Mouse (Mus musculus): Measurements from ENCODE around the gene Tns1.

Gene Tns1

DNA sequence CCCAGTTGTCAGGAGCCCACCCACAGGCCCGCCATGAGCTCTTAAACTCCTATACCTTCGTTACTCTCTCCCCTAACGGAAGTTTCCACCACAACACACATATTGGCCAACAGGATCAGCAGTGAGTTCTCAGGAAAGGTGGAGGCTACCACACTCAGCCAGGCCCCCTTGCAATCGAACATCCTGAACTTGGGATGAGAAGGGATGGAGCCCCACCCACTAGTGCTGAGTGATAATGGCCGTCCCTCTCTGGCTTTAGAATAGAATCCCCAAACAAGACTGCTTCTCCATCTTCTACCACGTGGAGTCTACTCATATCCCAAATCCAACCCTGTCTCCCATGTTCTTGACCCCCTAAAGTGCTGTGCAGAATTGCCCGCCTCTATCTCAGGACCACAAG, 131.0 kb downstream of the Tns1 start:
- DNase-seq (ENCODE audit: low read depth, low spot score), result no peak

DNA sequence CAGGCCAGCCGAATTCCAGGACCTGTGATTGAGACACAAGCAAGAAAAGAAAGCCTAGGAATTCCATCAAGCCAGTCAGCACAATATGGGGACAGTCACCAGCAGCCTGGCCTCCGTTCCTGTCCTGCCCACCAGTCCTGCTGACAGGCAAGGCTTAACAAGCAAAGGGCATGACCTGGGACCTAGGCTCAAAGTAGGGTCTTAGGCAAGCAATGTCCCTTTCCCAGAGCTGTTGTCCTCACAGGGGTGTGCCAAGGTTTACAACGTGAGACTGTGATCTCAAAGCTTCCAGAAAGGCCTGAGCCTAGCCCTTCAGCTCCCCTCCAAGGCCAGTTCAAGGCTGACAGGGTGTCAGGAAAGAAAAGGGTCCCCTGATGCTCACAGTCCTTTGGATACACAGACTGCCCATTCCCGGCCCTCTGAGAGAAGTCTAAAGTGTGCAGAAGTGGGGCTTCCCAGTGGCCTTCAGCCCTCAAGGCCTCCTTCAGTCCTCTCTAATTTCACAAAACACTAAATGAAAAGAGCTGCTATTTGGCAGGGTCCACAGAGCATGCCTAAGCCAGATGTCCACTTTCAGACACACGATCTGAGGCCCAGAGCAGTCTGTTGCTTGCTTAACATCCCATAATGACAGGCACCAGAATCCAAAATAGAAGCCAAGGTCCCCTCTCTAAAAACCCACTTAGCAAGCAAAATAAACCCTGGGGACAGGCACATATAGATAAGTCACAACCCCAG, 131.9 kb downstream of the Tns1 start:
- DNase-seq (ENCODE audit: low read depth, low spot score), result no peak

- no peak for DNase-seq (ENCODE audit: low read depth, low spot score)
Observed at GRCm38 (mm10) chr1:73991226-73991625, 133.0 kb downstream of the Tns1 start.

- DNase-seq (ENCODE audit: low read depth, low spot score), result no peak
Observed at GRCm38 (mm10) chr1:73990024-73990423, 134.2 kb downstream of the Tns1 start.

GRCm38 (mm10) chr1:73987705-73988201, 136.5 kb downstream of the Tns1 start:
- no peak for DNase-seq (ENCODE audit: low read depth, low spot score)

GRCm38 (mm10) chr1:73986268-73987045, 137.8 kb downstream of the Tns1 start:
- DNase-seq (ENCODE audit: low read depth, low spot score), result peak; percentile 86

DNA sequence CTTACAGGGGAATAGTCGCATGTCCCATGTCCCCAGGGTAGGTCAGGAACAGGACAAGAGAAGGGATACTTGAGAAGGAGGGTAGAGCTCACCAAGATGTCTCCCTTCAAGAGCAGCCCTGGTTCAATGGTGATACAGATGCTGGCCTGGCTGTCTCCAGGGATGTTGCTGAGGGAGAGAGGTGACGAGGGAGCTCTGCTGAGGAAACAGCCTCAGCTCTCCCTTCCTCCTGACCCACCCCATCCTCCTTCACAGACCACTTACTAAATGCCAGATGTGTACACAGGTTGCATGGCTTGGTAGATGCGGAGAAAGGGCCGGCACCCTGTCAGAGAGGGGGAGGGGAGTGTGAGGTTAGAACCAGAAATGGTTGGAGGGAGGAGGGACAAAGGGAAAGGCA, 138.6 kb downstream of the Tns1 start:
- DNase-seq (ENCODE audit: low read depth, low spot score), result no peak

DNA sequence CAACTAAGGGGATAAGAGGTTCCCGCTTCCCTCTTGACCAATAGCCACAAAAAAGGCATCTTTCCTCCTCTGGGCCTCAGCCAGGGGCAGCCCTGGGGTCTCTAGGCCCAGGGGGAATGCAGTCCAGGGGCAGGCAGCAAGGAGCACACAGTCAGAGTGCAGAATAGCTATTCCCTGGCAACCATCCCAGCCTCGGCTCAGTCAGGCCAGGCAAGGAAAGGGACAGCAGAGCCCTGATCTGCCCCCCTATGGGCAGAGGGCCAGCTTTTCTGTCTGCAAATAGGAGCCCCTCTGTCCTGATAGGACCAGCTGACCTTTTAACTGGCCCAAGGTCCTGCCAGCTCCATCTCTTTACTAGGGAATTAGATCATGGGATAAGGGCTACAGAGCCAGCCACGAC, 145.0 kb downstream of the Tns1 start:
- no peak for DNase-seq (ENCODE audit: low read depth, low spot score)

- no peak for DNase-seq (ENCODE audit: low read depth, low spot score)
Observed at GRCm38 (mm10) chr1:73978576-73978975, 145.7 kb downstream of the Tns1 start.

- DNase-seq (ENCODE audit: low read depth, low spot score), result no peak
Observed at GRCm38 (mm10) chr1:73973992-73974391, 150.3 kb downstream of the Tns1 start.

DNA sequence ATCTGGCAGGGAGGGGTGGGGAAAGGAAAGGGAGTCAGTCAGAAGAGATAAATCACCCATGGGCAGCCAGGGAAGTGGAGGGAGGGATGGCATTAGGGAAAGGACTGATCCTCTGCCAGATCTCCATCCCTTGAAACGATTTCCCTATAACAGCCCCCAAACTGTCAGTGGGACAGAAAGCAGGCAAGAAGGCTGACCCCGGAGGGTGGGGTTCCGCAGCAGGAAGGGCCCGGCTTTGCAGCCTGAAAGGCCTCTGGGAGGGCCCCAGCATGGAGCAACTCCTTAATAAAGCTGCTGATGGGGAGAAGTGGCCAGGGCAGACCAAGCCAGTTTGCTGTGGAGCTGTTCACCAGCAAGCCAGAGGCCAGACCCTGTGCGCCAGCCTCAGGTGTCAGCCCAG, 151.5 kb downstream of the Tns1 start:
- DNase-seq (ENCODE audit: low read depth, low spot score), result no peak

GRCm38 (mm10) chr1:73970161-73970730, 154.0 kb downstream of the Tns1 start:
- DNase-seq (ENCODE audit: low read depth, low spot score), result no peak

- no peak for DNase-seq (ENCODE audit: low read depth, low spot score)
Observed at GRCm38 (mm10) chr1:73968712-73969511, 155.3 kb downstream of the Tns1 start.

DNA sequence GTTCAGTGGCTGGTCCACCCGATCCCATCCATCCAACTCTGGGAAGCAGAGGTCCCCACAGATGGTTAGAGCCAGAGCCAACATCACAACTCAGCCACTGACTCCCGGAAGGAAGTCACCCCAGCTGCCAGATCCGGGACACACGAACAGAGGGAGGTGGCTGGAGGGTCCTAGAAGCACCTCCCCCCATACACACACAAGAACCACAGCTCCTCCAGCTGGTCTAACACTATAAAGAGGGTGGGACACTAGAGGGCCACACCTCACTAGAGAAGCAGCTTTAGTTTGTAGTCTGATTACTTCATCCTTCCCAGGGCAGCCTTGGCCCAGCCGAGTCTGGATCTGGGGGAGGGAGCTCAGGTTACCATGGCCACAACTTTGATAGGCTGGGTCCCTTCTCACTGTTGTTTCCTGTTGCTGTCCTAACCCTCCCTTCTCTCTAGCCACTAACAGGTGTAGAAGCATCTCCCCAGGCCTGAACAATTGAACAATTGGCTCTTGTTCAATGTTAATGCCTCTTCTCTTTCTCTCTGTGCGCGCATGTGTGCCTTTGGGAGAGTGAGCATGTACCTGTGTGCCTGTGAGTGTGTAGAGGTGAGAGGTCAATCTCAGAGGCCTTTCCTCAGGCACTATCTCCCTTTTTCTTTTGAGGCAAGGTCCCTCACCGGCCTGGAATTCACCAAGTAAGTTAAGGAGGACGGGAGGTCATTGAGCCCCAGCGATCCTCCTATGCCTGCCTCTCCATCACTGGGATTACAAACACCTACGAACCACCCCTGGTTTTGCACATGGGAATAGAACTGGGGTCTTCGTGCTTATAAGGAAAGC, 157.6 kb downstream of the Tns1 start:
- no peak for DNase-seq (ENCODE audit: low read depth, low spot score)

GRCm38 (mm10) chr1:73964151-73964743, 160.0 kb downstream of the Tns1 start:
- no peak for DNase-seq (ENCODE audit: low read depth, low spot score)

DNA sequence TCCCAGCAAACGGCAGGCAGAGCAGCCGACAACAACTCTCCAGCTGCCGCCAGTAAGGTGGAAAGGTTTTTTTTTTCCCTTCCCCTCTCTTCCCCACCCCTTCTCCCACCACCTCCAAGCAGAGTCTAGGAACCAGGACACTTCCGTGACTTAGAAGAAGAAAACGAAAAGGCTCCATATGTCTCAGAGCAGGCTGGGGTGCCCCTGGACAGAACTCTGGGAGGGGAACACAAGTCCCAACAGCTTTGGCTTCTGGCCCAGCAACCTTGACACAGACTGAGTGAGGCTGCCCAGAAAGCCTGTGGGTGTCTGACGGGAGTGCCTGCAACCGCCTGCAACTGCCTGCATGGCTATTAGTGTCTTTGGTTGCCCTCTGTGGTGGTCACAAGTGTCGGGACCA, 160.6 kb downstream of the Tns1 start:
- no peak for DNase-seq (ENCODE audit: low read depth, low spot score)

- DNase-seq (ENCODE audit: low read depth, low spot score), result no peak
Observed at GRCm38 (mm10) chr1:73962668-73963371, 161.4 kb downstream of the Tns1 start.

DNA sequence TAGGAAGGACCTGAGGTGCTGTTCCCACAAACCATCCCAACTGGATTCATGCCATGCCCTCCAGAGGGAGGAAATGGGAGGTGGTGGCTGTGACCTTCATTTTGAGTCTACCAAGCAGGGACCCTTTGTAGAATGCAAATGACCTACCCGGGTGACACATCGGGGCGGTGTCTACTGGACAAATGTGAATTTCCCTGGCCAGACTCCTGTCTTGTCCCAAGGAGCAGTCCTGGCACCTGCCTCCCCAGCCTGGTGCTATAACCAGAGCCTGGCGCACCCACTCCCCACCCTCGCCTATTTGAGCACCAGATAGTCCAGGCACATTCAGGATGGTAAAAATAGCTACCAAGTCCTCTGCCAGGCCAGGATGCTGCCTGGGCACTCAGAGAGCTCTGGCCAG, 162.2 kb downstream of the Tns1 start:
- no peak for DNase-seq (ENCODE audit: low read depth, low spot score)

GRCm38 (mm10) chr1:73959758-73960157, 164.5 kb downstream of the Tns1 start:
- no peak for DNase-seq (ENCODE audit: low read depth, low spot score)

GRCm38 (mm10) chr1:73959344-73959743, 164.9 kb downstream of the Tns1 start:
- no peak for DNase-seq (ENCODE audit: low read depth, low spot score)

All from CD4-positive, CD25-positive, alpha-beta regulatory T cell, adult 2 months (primary cell).